Mouse (Mus musculus): Measurements from ENCODE around the gene Napa. TPM values are rescaled to one million over a fixed set of nuclear protein-coding genes. Genes with fewer than 3 reads are reported as not detected.
A peak's percentile ranks its signal among the peaks of the same experiment; 100 is the strongest.

Napa gene
- total RNA-seq, 2 experiments from 2014 or later: 106 to 109 TPM

GRCm38 (mm10) chr7:16132161-16132581 is 33.9 kb downstream of the Napa start:
- no peak for DNase-seq

- no peak for DNase-seq
Observed at GRCm38 (mm10) chr7:16132926-16133325, 34.7 kb downstream of the Napa start.

DNA sequence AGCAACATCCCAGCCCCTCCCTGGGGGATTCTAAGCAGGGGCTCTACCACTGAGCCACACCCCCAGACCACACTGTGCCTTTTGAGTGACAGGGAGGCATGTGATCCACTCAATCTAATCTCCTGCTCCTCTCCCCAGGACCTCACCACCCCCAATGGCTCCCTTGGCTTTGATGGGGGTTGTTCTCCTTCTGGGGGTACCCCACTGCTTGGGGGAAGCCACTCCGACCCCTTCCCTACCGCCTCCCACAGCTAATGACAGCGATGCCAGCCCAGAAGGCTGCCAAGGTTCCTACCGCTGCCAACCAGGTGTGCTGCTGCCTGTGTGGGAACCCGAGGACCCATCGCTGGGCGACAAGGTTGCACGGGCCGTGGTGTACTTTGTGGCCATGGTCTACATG is 35.4 kb downstream of the Napa start:
- DNase-seq: no peak

GRCm38 (mm10) chr7:16134951-16135392 is 36.7 kb downstream of the Napa start:
- no peak for DNase-seq

- DNase-seq: no peak
Observed at GRCm38 (mm10) chr7:16146489-16147410, 48.5 kb downstream of the Napa start.

- peak; percentile 86 for DNase-seq
Observed at GRCm38 (mm10) chr7:16147643-16148042, 49.4 kb downstream of the Napa start.

DNA sequence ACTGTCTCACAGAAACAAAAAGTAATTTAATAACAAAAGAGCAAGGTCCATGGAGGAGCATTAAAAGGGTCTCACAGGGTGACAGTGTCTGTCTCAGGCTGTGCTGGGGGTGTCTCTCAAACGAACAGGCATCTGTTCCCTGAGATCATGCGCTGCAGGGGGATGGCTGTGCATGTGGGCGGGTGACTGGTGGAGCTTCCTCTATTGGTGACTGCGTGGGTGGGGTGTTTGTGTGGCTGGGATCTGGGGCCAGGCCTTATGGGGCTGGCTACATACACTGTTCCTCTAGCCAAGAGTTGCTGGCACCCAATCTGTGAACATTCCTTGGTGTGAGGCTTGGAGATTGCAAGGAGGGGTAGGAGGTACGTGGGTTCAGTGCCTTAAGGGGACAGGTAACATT is 51.0 kb downstream of the Napa start:
- DNase-seq: no peak

DNA sequence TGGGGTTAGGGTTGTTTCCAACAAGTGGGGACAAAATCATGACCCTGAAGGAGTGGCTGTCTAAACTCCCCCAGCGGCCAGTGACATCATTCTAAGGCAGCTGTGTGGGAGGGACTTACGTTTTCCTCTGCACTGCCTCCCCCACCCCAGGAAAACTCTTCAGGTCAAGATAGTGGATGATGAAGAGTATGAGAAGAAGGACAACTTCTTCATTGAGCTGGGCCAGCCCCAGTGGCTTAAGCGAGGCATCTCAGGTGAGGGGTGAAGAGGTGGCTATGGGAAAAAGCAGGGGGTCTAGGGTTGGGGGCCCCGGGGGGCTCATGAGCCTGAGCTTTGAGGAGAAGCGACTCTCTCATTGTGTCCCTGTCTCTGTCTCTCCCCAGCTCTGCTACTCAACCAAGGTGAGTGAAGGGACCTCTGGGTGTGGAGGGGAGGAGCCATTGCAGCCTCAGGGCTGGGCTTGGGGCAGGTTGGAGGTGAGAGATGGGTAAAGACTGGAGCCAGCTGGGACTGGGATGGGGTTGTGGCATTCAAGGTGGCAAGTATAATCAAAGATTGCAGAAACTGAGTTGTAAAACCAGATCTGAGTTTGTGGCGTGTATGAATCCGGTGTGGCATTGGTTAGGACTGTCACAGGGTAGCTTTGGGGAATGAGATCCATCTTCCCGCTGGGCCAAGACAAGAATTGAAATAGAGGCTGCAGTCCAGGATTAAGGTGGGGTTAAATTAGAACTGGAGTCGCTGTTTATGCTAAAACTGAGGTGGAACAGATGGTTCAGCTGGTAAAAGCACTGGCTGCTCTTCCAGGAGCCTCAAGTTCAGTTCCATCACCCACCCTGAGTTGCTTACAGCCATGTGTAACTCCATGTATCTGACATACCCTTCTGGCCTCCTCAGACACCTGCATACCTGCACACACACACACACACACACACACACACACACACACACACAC is 52.2 kb downstream of the Napa start:
- no peak for DNase-seq

- peak; percentile 69 for DNase-seq
Observed at GRCm38 (mm10) chr7:16153522-16153921, 55.3 kb downstream of the Napa start.

GRCm38 (mm10) chr7:16155132-16155872 is 57.0 kb downstream of the Napa start:
- peak; percentile 60 for DNase-seq

DNA sequence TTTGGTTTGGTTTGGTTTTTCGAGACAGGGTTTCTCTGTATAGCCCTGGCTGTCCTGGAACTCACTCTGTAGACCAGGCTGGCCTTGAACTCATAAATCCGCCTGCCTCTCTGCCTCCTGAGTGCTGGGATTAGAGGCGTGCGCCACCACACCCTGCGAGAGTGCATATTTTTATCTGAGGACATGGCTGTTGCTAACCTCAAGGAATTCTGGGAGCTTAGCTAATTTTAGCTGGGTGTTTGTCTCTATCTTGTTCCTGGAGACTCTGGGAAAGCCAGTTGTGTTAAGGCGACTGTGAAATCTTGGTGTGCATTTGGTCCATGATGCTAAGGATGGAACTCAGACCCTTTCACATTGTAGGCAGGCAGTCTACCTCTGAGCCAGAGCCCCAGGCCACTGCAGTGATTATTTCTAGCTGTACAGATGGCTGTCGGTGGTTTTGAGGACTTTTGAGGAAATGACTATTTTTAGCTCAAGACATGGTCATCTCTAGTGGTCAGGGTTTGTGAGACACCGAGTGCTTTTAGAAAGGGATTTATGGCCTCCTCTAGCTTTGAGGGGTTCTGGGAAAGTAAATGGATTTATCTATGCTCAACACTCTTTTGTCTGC is 58.0 kb downstream of the Napa start:
- DNase-seq: no peak

GRCm38 (mm10) chr7:16158735-16159134 is 60.5 kb downstream of the Napa start:
- DNase-seq: no peak

GRCm38 (mm10) chr7:16160702-16161101 is 62.4 kb downstream of the Napa start:
- DNase-seq: no peak

DNA sequence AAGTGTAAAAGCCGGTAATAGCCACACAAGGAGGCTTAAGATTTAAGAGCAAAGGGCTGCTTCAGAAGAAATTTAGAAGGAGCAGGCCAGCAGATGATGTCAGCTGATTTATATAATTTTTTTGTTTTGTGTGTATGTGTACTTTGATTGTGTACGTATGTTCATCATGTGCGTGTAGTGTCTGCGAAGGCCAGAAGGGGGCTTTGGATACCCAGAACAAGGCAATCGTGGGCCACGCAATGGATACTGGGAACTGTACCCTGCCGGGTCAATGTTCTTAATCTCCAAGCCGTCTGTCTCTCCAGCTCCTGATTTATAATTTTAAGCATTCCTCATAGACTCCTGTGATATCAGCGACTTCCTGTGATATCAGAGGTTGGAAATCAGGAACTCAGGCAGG is 63.0 kb downstream of the Napa start:
- DNase-seq: no peak

- DNase-seq: no peak
Observed at GRCm38 (mm10) chr7:16162036-16162435, 63.8 kb downstream of the Napa start.

Other genes with a start within 250 kb of the Napa start
- gene Crx, start 218.5 kb upstream of the Napa start, total RNA-seq (2021): not detected
- under 1 TPM in 1 of 2 experiments, not detected in 1; 0.42 TPM for gene Crxos, start 215.8 kb upstream of the Napa start, total RNA-seq (2021)
- 100 to 1,000 TPM; 187 to 228 TPM for gene Selenow, start 176.1 kb upstream of the Napa start, total RNA-seq (2021)
- gene Nop53, start 152.4 kb upstream of the Napa start, total RNA-seq (2021): 100 to 1,000 TPM; 198 to 201 TPM
- gene Ehd2, start 130.9 kb upstream of the Napa start, total RNA-seq (2021): 100 to 1,000 TPM; 140 to 156 TPM
- gene Bicra, start 50.5 kb upstream of the Napa start, total RNA-seq (2021): 10 to 100 TPM in 1 of 2 experiments, 1 to 10 TPM in 1; 8.5 to 11.0 TPM
- gene Zfp541, start 36.6 kb upstream of the Napa start, total RNA-seq (2021): under 1 TPM; 0.09 TPM
- gene Kptn, start 21.4 kb downstream of the Napa start, total RNA-seq (2021): 10 to 100 TPM; 24.9 to 25.4 TPM
- 1 to 10 TPM; 3.0 to 3.8 TPM for gene Slc8a2, start 31.4 kb downstream of the Napa start, total RNA-seq (2021)
- 10 to 100 TPM in 1 of 2 experiments, 1 to 10 TPM in 1; 9.6 to 12.2 TPM for gene Meis3, start 76.6 kb downstream of the Napa start, total RNA-seq (2021)
- gene Dhx34, start 123.6 kb downstream of the Napa start, total RNA-seq (2021): 10 to 100 TPM; 10.4 to 14.9 TPM
- under 1 TPM; 0.36 to 0.67 TPM for gene C5ar2, start 145.7 kb downstream of the Napa start, total RNA-seq (2021)
- 1 to 10 TPM; 2.7 to 3.9 TPM for gene C5ar1, start 161.1 kb downstream of the Napa start, total RNA-seq (2021)
- 10 to 100 TPM; 20.4 to 24.2 TPM for gene Inafm1, start 175.2 kb downstream of the Napa start, total RNA-seq (2021)
- gene Ccdc9, start 188.3 kb downstream of the Napa start, total RNA-seq (2021): 10 to 100 TPM; 54.7 to 67.5 TPM
- gene Bbc3, start 209.9 kb downstream of the Napa start, total RNA-seq (2021): 10 to 100 TPM in 1 of 2 experiments, 1 to 10 TPM in 1; 7.9 to 13.9 TPM

Measured in adrenal gland, postnatal 10 days (tissue).